Mouse (Mus musculus) cerebral cortex, adult 2 months (tissue): Measurements from ENCODE around the gene Ccr7.

Experiments
- WGBS: fragments of 180-500 bp; shearing (Covaris S2); methylation state at CpG from one replicate; pipeline ENCODE4 v1.1.7; 2018; 5-methylcytosine and 5-hydroxymethylcytosine counted together

Gene Ccr7

GRCm38 (mm10) chr11:99154987-99155641, at the start of gene Ccr7:
Ccr7 (minus strand) TSS chr11:99155077.
- 77% methylated on average over 12 of the region's 12 CpGs for WGBS

GRCm38 (mm10) chr11:99189154-99189582, 34.3 kb upstream of the Ccr7 start:
- 29% methylated on average over 14 of the region's 14 CpGs for WGBS

- WGBS, result 98% methylated on average over 4 of the region's 4 CpGs
Observed at GRCm38 (mm10) chr11:99187348-99187747, 32.5 kb upstream of the Ccr7 start.

GRCm38 (mm10) chr11:99186836-99187235, 32.0 kb upstream of the Ccr7 start:
- WGBS, result 69% methylated on average over 2 of the region's 2 CpGs

- 32% methylated on average over 11 of the region's 11 CpGs for WGBS
Observed at GRCm38 (mm10) chr11:99182575-99182974, 27.7 kb upstream of the Ccr7 start.

GRCm38 (mm10) chr11:99180071-99180470, 25.2 kb upstream of the Ccr7 start:
- WGBS, result 75% methylated on average over 5 of the region's 5 CpGs

- 91% methylated on average over 1 of the region's 3 CpGs for WGBS
Observed at GRCm38 (mm10) chr11:99177925-99178198, 23.0 kb upstream of the Ccr7 start.

- WGBS, result 71% methylated on average over 5 of the region's 5 CpGs
Observed at GRCm38 (mm10) chr11:99177054-99177924, 22.4 kb upstream of the Ccr7 start.

- 83% methylated on average over 4 of the region's 4 CpGs for WGBS
Observed at GRCm38 (mm10) chr11:99172002-99172401, 17.1 kb upstream of the Ccr7 start.

- 71% methylated on average over 2 of the region's 2 CpGs for WGBS
Observed at GRCm38 (mm10) chr11:99171442-99171841, 16.6 kb upstream of the Ccr7 start.

- 80% methylated on average over 12 of the region's 12 CpGs for WGBS
Observed at GRCm38 (mm10) chr11:99170547-99171267, 15.8 kb upstream of the Ccr7 start.

- 93% methylated on average over 6 of the region's 6 CpGs for WGBS
Observed at GRCm38 (mm10) chr11:99170005-99170404, 15.1 kb upstream of the Ccr7 start.

- WGBS, result 87% methylated on average over 2 of the region's 2 CpGs
Observed at GRCm38 (mm10) chr11:99169438-99169837, 14.6 kb upstream of the Ccr7 start.

- 71% methylated on average over 12 of the region's 12 CpGs for WGBS
Observed at GRCm38 (mm10) chr11:99168030-99168474, 13.2 kb upstream of the Ccr7 start.

- WGBS, result 90% methylated on average over 7 of the region's 7 CpGs
Observed at GRCm38 (mm10) chr11:99167576-99167975, 12.7 kb upstream of the Ccr7 start.

GRCm38 (mm10) chr11:99166241-99166640, 11.4 kb upstream of the Ccr7 start:
- WGBS, result 80% methylated on average over 7 of the region's 7 CpGs

- WGBS, result 73% methylated on average over 11 of the region's 11 CpGs
Observed at GRCm38 (mm10) chr11:99165031-99165752, 10.3 kb upstream of the Ccr7 start.

GRCm38 (mm10) chr11:99162972-99163686, 8.3 kb upstream of the Ccr7 start:
- 70% methylated on average over 10 of the region's 10 CpGs for WGBS

- whole genome bisulfite sequencing, result 64% methylated on average over 5 of the region's 5 CpGs
Observed at GRCm38 (mm10) chr11:99161648-99162047, 6.8 kb upstream of the Ccr7 start.

- 91% methylated on average over 6 of the region's 6 CpGs for WGBS
Observed at GRCm38 (mm10) chr11:99160228-99160627, 5.4 kb upstream of the Ccr7 start.

- 94% methylated on average over 9 of the region's 9 CpGs for WGBS
Observed at GRCm38 (mm10) chr11:99155817-99156216, 940 bp upstream of the Ccr7 start.
